Mouse (Mus musculus) heart, postnatal 25 days (tissue): Measurements from ENCODE around the gene Liph. TPM values are rescaled to one million over a fixed set of nuclear protein-coding genes. Genes with fewer than 3 reads are reported as not detected.
A peak's percentile ranks its signal among the peaks of the same experiment; 100 is the strongest.
"Not testable (repeated sequence)": the region's sequence is repeated elsewhere in the genome, so short reads cannot be mapped to it uniquely, and the experiment has no call there.

Source experiments
- DNase-seq: peaks from one replicate; pipeline ENCODE4 v3.0.0; 2022; ENCODE audit warnings: low spot score
- intact Hi-C: fragments of 180-260 bp; cut with DNase I; formaldehyde crosslinking; loops from one replicate; pipeline ENCODE4 v1.15.1; 2025
- total RNA-seq, 2 experiments: library from RNA; stranded (reverse); gene quantifications; 2 replicates each; pipeline ENCODE4 v1.2.3; 2021

Liph gene
- total RNA-seq, 2 experiments from 2014 or later, result not detected

DNA sequence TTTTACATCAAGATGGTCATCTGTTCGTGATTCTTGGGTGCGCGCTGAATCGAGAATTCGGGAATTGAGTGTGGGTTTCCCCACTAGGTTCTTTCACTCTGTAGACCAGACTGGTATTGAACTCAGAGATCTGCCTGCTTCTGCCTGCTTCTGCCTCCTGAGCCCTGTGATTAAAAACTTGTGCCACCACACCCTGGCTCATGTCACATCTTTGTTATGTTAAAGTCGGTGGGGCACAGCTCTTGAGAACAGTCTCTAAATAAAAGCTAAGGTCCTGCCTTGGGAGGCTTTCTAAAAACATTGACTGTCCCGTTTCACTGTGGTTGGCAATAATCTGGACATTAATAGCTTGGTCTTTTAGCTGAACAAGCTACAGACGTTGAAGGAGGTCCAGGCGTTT, 12.3 kb downstream of the Liph start:
- DNase-seq, result no peak
- intact Hi-C loops, result no loop called here

DNA sequence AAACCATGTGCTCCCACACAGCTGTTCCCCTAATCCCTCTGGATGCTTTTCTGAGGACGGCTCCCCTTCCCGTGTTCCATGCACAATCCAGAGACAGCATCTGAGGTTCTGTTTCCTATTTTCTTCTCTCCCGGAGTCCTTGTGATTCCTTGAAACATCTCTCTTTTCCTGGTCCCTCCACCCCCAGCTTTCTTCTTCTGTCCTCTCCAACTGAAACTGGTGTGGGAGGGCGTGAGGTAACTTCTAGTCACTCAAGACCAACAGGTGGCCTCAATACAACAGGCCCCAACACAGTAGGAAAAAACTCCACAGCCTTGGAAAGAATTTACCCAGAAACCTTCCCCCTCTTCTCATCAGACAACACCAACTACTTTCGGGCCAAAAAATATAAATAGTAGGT, 18.1 kb downstream of the Liph start:
- no peak for DNase-seq
- intact Hi-C loops, result no loop called here

DNA sequence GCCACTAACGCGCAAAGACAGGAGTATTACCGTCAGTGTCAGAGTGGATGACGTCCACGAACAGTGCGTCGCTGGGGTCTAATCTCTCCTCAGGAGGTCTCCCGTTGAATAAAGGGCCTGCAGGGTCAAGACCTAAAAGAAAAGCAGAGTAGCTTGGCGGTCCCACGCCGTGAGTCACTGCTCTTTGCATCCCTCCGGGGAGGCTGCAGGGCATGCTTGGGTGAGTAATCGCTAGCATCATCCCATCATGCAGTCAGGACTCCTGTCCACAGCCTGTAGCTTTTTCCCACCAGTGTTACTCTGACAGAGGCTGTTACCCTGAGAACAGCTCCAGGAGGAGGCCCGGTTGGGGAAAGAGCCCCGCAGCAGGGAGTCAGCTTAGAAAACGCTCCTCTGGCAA, 19.3 kb downstream of the Liph start:
- no peak for DNase-seq
- intact Hi-C loops, result no loop called here

DNA sequence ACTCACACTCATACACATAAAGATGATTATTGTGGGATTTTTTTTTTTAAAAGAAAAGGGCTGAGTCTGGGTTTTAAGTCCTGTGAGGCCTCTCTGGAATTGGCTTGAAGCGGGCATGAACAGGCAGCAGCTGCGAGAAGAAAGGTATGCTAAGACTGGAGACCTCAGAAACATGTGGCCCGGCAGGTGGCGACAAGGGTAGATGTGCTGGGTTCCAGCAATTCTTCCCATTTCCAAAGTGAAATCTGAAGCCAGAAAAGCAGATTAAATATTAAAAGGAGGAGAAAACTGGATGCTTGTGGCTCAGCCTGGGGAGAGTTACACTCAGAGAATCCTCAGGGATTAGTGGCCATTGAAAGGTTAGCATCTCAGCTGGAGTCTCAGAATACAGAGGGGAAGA, 24.0 kb downstream of the Liph start:
- no peak for DNase-seq
- intact Hi-C loops, result no loop called here

DNA sequence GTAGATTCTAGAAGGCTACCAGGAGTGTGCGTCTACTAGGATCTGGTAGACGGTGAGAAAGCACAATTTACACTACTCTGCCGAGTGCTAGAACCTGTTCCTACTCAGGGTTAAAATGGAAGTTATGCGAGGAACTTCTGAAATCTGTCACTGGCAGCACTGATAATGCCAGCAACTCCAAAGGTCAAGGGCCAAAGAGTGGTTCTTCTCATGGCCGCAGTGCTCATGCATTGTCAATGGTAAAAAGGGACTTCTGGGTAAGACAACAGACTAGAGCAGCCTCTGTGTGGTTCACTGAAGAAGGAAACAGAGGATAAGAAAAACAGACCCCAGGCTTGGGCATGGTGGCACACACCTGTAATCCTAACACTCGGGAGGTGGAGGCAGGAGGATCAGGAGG, 24.9 kb downstream of the Liph start:
- DNase-seq, result no peak
- intact Hi-C loops, result no loop called here

DNA sequence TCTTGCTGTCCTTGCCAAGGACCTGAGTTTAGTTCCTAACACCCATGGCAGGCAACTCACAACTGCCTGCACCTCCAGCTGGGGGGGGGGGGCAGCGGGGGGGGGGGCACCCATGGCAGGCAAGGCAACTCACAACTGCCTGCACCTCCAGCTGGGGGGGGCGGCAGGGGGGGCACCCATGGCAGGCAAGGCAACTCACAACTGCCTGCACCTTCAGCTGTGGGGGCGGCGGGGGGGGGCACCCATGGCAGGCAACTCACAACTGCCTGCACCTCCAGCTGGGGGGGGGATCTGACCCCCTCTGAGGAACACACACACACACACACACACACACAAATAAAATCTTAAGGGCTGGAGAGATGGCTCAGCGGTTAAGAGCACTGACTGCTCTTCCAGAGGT, 25.6 kb downstream of the Liph start:
- DNase-seq, result no peak
- intact Hi-C loops, result no loop called here

DNA sequence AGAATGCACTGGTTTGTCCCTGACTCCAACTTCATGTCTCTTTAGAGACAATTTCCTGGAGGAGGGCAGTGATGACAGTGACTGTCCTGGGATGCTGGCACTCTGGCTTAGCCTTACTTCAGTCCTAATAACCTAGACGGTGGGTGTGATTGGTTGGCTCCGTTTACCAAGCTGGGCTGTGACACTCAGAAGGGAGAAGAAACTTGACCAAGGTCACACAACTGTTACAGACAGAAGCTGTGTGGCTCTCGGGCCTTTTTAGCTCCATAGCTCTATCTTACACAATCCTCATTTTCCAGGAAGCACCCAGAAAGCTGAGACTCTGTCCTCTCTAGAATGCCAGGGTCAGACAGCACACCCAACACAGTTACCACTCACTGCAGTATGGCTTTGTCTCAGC, 29.9 kb downstream of the Liph start:
- DNase-seq, result no peak
- intact Hi-C loops, result no loop called here

DNA sequence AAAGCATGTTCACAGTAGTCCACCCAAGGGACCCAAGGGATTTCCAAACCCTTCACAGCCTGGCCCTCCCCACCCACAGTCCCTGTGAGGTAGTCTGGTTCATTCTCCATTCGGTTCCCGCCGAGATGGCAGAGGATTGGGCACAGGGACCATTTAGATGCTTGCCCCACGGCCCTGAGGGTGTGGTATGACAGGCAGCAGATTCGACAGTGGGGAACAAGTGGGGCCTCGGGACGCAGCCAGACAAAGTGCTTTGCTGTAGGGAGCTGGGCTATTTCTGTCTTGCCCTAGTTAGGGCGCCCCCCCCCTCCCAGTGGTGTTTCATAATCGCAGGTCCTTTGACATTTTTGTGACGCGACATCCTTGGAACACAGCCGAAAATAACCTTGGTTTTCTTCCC, 39.9 kb downstream of the Liph start:
- no peak for DNase-seq
- intact Hi-C loops, result no loop called here

DNA sequence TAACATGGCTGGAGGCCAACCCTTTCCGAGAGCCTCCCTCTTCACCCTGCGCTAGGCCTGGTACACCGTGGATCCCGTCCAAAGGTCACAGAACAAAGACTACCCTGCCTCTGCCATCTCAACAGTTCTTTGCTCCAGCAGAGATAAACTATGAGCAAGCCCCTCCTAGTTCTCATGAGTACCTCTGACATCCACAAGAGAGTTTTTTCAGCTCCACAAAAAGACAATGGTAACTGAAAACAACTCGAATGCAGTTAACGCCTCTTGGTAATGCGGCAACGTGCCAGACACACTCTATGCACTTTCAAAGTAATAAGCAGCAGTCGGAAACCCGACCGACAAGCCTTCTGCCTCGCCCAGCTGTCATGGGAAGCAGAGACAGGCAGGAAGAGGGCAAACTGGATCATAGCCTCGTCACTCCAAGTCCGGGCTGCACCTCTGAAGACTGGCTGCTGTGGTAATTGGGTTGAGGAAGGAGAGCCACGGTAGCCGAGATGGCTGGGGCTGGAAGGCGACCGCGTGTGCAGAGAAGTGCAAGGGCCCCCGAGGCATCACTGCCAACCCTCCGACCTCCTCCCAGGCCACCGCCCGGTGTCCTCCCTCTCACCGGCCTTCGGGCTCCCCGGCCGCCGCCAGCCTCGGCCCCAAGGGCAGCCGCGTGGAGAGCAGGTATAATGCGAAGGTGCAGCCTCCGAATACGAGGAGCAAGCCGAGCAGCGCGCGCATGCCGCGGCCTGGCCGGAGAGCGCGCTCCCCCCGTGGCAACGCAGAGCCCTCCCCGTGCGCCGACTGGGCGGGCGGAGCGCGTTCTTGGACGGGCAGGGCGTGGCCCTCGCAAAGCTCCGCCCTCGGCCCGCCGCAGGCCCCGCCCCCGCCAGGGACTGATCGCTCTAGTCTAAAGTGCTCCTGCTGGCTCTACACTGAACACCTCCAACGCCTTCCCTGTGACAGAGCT, 48.4 kb downstream of the Liph start, which contains the start of gene Tmem41a:
TSS of gene Tmem41a (minus strand) at position 792 of the 955 bp plus-strand sequence.
- intact Hi-C loops, result loop anchor here (5.0 kb wide), 1 partner anchor 150 kb away; no protein-coding TSS in a partner anchor
- DNase-seq, result peak; percentile 78

DNA sequence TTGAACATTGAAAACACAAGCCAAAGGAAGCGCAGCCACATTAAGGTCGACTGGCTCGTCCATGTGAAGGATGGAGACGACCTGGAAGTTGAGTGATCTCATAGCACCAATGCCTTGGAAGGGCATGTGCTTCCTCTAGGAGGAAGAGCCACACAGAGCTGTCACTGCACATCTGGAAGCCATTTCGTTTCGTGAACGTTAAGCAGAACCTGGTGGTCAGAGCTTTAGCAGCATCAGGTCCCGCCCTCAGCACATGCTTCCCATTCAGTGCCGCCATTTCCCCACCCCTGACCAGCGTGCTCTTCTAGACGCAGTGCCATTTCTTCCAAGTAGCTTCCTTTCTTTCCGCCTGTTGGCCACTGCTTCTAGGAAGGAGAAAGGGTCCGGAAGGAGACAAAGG, 67.0 kb downstream of the Liph start:
- intact Hi-C loops, result no loop called here
- DNase-seq, result no peak

DNA sequence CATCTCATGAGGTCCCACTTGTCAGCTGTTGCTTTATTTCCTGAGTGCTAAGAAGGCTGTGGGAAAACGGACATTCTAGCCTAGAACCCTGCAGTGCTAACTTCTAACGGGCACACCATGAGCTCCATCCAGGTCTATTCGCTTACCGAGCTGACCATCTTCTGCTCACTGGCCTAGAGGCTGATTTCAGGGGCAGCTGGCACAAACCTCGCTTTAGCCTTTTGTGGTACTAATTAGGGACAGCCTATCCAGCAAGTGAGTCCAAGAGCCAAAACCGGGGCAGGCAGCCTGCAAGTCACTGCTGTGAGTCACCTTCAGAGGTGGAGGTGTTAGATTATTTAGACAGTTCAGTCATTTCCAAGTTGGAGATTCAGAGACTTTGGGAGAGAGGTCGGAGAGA, 78.8 kb downstream of the Liph start:
- intact Hi-C loops, result no loop called here
- DNase-seq, result no peak

DNA sequence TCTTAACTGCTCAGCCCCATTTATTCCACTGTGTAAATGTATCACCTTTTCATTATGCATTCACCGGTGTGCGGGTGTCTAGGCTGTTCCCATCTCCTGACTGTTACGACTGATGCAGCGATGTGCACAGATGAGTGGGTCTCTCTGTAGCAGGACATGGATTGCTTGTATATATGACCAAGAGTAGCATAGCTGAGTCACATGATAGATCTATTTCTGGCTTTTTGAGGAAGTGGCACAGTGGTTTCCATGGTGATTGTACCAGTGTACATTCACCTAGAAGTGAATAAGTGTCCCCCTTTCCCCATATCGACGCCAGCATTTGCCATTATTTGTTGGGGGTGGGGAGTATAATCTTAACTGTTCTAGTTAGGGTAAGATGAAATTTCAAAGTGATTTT, 82.1 kb downstream of the Liph start:
- no peak for DNase-seq
- intact Hi-C loops, result no loop called here

DNA sequence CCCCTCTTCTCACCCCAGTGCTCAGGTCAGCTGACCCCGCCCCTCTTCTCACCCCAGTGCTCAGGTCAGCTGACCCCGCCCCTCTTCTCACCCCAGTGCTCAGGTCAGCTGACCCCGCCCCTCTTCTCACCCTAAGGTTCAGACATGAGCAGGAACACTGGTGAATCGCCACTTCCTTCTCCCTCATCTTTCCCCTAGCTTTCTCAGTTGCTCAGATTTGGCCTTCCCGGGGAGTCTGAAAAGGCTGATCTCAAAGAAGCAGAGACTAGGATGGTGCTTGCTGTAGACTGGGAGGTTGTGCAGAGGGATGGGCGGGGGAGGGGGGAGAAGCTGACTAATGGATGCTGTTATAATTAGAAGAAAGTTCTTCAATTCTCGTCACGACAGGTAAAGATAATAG, 86.6 kb downstream of the Liph start:
- intact Hi-C loops, DNase-seq: not testable (repeated sequence)

DNA sequence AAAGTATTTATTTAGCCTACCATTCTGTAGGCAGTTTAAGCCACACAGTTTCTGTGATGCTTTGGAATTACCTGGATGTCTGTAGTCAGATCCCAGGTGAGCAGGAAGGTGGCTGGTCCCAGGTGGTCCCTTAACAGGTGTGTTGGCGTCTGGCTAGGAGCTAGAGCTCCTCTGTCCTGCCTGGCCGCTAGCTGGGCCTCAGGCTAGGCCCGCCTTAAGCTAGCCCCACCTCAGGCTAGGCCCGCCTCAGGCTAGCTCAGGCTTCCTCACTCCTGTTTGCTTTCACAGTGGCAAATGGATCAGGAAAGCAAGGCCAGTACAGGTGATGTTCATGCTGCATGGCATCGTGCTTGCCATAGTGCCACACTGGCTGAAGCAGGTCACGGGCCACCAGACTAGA, 88.6 kb downstream of the Liph start:
- intact Hi-C loops, result no loop called here
- DNase-seq, result no peak

DNA sequence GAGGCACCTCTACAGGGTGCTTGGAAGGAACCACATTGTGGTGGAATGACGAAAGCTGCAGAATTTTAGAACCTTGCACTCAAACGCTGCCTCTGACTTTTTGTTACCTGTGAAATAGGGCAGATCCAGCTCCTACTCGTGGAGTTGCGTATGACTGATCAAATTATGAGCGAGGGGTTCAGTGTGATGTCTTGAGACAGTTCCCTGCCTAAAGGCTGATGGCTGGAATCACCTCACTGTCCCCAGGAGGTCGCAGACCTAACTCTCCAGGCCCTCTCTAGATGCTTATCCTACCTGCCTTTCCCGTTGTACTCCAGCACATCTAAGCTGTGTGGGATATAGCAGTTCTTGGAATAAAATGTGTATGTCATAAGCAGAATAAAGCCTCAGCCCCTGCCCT, 89.5 kb downstream of the Liph start:
- no peak for DNase-seq
- intact Hi-C loops, result no loop called here

DNA sequence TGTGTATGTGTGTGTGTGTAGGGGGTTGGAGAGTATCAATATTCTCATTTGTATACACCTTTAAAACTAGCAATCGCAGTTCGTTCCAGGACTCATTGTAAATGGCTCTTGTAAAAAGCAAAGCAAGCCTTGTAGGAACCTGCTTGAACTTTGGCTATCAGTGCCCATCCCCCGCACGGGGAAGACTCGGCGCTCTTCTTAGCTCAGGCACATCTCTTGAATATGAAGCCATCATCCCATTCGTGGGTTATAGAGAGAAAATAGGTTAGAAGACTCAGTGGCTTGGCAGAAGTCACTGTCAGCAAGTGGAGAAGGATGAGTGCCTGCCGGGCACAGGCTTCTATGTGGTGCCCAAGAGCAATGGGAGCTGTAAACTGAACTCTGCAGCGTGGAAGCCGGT, 90.8 kb downstream of the Liph start:
- no peak for DNase-seq
- intact Hi-C loops, result no loop called here

Other genes starting within 250 kb of the Liph start
- 10 to 100 TPM; 12.1 to 13.8 TPM for gene Ehhadh, start 207.9 kb downstream of the Liph start, total RNA-seq
- gene Map3k13, start 201.3 kb downstream of the Liph start, total RNA-seq, result under 1 TPM; 0.81 to 0.89 TPM
- 10 to 100 TPM in 1 of 2 experiments, 1 to 10 TPM in 1; 8.7 to 13.2 TPM for gene Tmem41a, start 48.1 kb downstream of the Liph start, total RNA-seq
- 10 to 100 TPM; 19.6 to 20.7 TPM for gene Senp2, start 13.8 kb upstream of the Liph start, total RNA-seq
- gene Igf2bp2, start 167.6 kb upstream of the Liph start, total RNA-seq, result 1 to 10 TPM; 5.1 to 9.7 TPM